Mouse (Mus musculus): Measurements from ENCODE around the gene Pdk1. TPM values are rescaled to one million over a fixed set of nuclear protein-coding genes. Genes with fewer than 3 reads are reported as not detected.
"Not testable (repeated sequence)": the region's sequence is repeated elsewhere in the genome, so short reads cannot be mapped to it uniquely, and the experiment has no call there.

The Pdk1 gene
- polyA plus RNA-seq, 1 experiment: 31.7 TPM

DNA sequence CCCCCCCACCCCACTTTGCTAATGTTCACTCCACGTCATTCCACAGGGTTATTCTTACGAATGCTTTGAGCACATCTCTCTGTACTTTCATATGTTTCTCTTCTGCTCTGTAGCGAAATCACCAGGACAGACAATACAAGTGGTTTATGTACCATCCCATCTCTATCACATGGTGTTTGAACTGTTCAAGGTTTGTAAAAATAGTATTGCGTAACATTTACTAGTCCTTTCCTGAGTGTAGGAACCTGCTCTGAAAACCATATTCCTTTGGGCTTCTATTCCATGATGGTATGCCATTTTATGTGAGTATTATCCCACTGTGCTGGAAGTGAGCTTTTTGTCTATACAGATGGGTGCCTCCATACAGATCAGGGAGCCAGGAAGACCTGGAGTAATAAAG is 14.2 kb downstream of the Pdk1 start:
- TF ChIP-seq CTCF (IDR thresholded peaks at IDR 0.05; ENCODE audit: extremely low read depth, insufficient read depth, low read length) (no peak), POLR2A (IDR thresholded peaks at IDR 0.05; ENCODE audit: extremely low read depth, insufficient read depth, low read length) (no peak)
- no peak overlapping the region for H3K4me3 ChIP-seq (ENCODE audit: insufficient read depth, low read length)
- H3K27ac ChIP-seq (ENCODE audit: insufficient read depth, low read length): no peak overlapping the region
- no peaks in the 10 kb centered on the region for H3K4me1 ChIP-seq (ENCODE audit: control insufficient read depth, insufficient read depth, low read length)

- no peak for TF ChIP-seq POLR2A (IDR thresholded peaks at IDR 0.05; ENCODE audit: extremely low read depth, insufficient read depth, low read length)
- no peak for TF ChIP-seq CTCF (IDR thresholded peaks at IDR 0.05; ENCODE audit: extremely low read depth, insufficient read depth, low read length)
Observed at GRCm38 (mm10) chr2:71888437-71888836, 15.4 kb downstream of the Pdk1 start.

DNA sequence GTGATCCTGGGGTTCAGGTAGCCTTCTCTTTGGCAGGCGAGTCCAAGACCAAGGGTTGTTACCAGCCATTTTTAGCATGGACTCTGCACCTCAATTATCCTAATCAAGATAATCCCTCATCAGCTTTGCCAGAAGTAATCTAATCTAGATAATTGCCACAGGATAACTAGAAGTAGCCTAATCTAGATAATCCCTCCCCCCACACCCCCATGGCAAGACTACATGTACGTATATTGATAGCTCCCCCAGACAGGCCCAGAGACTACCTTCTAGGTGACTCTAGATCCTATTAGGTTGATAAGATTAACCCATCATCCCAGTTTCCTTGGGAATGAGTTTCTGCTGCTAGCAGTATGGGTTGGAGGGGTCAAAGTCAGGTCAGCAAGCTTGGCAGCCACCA is 18.5 kb downstream of the Pdk1 start:
- Histone ChIP-seq H3K27ac (ENCODE audit: insufficient read depth, low read length) (no peak overlapping the region), H3K4me3 (ENCODE audit: insufficient read depth, low read length) (no peak overlapping the region), H3K4me1 (ENCODE audit: control insufficient read depth, insufficient read depth, low read length) (no peaks in the 10 kb centered on the region)
- TF ChIP-seq CTCF (IDR thresholded peaks at IDR 0.05; ENCODE audit: extremely low read depth, insufficient read depth, low read length) (no peak), POLR2A (IDR thresholded peaks at IDR 0.05; ENCODE audit: extremely low read depth, insufficient read depth, low read length) (no peak)

More at GRCm38 (mm10) chr2:71888437-71888836, 15.4 kb downstream of the Pdk1 start:
- Histone ChIP-seq H3K4me3 (ENCODE audit: insufficient read depth, low read length) (no peak overlapping the region), H3K27ac (ENCODE audit: insufficient read depth, low read length) (no peak overlapping the region), H3K4me1 (ENCODE audit: control insufficient read depth, insufficient read depth, low read length) (no peaks in the 10 kb centered on the region)

DNA sequence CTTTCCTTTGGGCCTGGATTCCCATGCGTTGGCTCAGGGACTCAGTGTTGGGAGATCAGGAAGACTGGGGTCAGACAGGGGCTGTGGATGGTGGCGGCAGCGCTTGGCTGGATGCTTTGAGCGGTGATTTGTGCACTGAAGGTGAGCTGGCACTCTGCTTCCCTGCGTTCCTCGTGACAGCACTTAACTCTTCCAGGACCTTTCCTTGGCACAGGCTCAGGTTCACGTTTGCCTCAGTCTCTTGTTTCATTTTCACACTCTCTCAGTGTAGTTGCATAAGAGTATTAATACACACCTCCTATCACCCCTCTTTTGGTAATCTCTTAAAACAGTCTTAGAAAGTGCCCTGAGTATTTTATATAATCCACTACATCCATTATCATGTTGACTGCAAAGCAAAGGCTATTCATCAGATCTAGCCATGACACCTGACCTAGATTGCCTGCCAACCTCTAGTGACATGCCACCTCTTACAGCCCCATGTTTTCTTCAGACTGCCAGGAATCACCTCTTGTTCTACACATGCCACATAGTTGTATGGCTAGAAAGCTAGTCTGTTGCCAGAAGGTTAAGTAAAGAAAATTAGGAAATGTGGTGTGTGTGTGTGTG is 19.8 kb downstream of the Pdk1 start:
- Histone ChIP-seq H3K4me3 (ENCODE audit: insufficient read depth, low read length) (no peak overlapping the region), H3K4me1 (ENCODE audit: control insufficient read depth, insufficient read depth, low read length) (no peaks in the 10 kb centered on the region), H3K27ac (ENCODE audit: insufficient read depth, low read length) (no peak overlapping the region)
- TF ChIP-seq POLR2A (IDR thresholded peaks at IDR 0.05; ENCODE audit: extremely low read depth, insufficient read depth, low read length) (no peak), CTCF (IDR thresholded peaks at IDR 0.05; ENCODE audit: extremely low read depth, insufficient read depth, low read length) (no peak)

- TF ChIP-seq POLR2A (IDR thresholded peaks at IDR 0.05; ENCODE audit: extremely low read depth, insufficient read depth, low read length): no peak
- TF ChIP-seq CTCF (IDR thresholded peaks at IDR 0.05; ENCODE audit: extremely low read depth, insufficient read depth, low read length): no peak
- H3K4me3 ChIP-seq (ENCODE audit: insufficient read depth, low read length): no peak overlapping the region
- no peaks in the 10 kb centered on the region for H3K4me1 ChIP-seq (ENCODE audit: control insufficient read depth, insufficient read depth, low read length)
- H3K27ac ChIP-seq (ENCODE audit: insufficient read depth, low read length): no peak overlapping the region
Observed at GRCm38 (mm10) chr2:71895596-71896286, 22.7 kb downstream of the Pdk1 start.

- no peaks in the 10 kb centered on the region for H3K4me1 ChIP-seq (ENCODE audit: control insufficient read depth, insufficient read depth, low read length)
- H3K4me3 ChIP-seq (ENCODE audit: insufficient read depth, low read length): no peak overlapping the region
- no peak overlapping the region for H3K27ac ChIP-seq (ENCODE audit: insufficient read depth, low read length)
- TF ChIP-seq POLR2A (IDR thresholded peaks at IDR 0.05; ENCODE audit: extremely low read depth, insufficient read depth, low read length) (no peak), CTCF (IDR thresholded peaks at IDR 0.05; ENCODE audit: extremely low read depth, insufficient read depth, low read length) (no peak)
Observed at GRCm38 (mm10) chr2:71897420-71897819, 24.4 kb downstream of the Pdk1 start.

DNA sequence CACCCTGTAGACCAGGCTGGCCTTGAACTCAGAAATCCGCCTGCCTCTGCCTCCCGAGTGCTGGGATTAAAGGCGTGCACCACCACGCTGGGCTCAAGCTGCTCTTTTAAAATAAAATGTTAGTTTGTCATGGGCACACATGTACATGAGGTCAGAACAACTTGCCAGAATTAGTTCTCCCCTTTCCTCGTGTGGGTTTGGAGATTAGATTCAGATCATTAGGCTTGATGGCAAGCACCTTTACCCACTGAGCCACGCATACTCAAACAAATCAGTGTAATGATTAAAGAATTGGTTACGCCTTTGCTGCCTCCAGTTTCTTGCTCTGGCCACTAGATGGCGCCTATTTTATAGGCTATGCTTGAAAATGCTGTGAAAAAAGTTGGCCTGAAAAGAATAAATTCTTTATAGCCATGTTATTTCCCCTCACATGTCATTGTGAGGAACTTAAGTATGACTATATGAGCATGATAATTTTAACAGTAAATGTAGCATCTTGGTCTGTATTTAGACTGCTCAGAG is 25.4 kb downstream of the Pdk1 start:
- TF ChIP-seq POLR2A (IDR thresholded peaks at IDR 0.05; ENCODE audit: extremely low read depth, insufficient read depth, low read length): no peak
- peak; percentile 68; the same call in 1 of the 2 replicates for TF ChIP-seq CTCF (IDR thresholded peaks at IDR 0.05; ENCODE audit: extremely low read depth, insufficient read depth, low read length)
- Histone ChIP-seq H3K4me3 (ENCODE audit: insufficient read depth, low read length) (no peak overlapping the region), H3K4me1 (ENCODE audit: control insufficient read depth, insufficient read depth, low read length) (no peaks in the 10 kb centered on the region), H3K27ac (ENCODE audit: insufficient read depth, low read length) (no peak overlapping the region)

DNA sequence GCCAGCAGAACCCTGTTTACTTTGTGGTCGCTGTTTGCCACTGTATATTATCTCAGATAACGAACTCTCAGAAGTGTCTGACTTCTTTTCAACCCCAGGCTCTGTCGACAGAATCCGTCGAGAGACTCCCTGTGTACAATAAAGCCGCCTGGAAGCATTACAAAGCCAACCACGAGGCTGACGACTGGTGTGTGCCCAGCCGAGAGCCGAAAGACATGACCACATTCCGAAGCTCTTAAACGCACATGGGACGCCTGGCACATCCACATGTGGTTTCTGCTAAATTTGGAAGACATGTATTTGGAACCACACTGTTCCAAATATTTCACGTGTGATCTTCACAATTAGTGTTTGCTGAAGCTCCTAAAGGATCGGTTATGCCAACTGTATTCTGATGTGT is 26.9 kb downstream of the Pdk1 start:
- TF ChIP-seq POLR2A (IDR thresholded peaks at IDR 0.05; ENCODE audit: extremely low read depth, insufficient read depth, low read length) (no peak), CTCF (IDR thresholded peaks at IDR 0.05; ENCODE audit: extremely low read depth, insufficient read depth, low read length) (no peak)
- no peak overlapping the region for H3K4me3 ChIP-seq (ENCODE audit: insufficient read depth, low read length)
- H3K27ac ChIP-seq (ENCODE audit: insufficient read depth, low read length): no peak overlapping the region
- no peaks in the 10 kb centered on the region for H3K4me1 ChIP-seq (ENCODE audit: control insufficient read depth, insufficient read depth, low read length)

GRCm38 (mm10) chr2:71905154-71905553 is 32.1 kb downstream of the Pdk1 start:
- Histone ChIP-seq H3K27ac (ENCODE audit: insufficient read depth, low read length) (no peak overlapping the region), H3K4me1 (ENCODE audit: control insufficient read depth, insufficient read depth, low read length) (no peaks in the 10 kb centered on the region), H3K4me3 (ENCODE audit: insufficient read depth, low read length) (no peak overlapping the region)
- no peak for TF ChIP-seq CTCF (IDR thresholded peaks at IDR 0.05; ENCODE audit: extremely low read depth, insufficient read depth, low read length)
- TF ChIP-seq POLR2A (IDR thresholded peaks at IDR 0.05; ENCODE audit: extremely low read depth, insufficient read depth, low read length): no peak

DNA sequence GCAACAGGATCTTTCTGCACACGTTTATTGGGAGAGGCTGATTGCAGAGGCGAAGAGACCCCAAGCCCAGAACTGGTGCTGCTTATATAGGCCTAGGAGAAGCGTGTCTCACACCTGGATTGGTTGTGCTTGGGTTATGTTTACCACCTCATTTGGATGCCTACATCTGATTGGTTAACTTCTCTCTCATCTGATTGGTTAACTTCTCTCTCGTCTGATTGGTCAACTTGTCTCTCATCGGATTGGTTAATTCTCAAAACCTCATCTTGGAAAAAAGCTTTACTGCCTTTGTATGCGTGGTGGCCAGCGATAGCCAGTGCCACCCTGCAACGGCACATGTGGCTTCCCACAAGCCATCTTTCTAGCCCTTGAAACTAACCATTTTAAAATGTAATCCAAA is 33.3 kb downstream of the Pdk1 start:
- not testable (repeated sequence) for H3K4me1 ChIP-seq (ENCODE audit: control insufficient read depth, insufficient read depth, low read length); H3K4me3 ChIP-seq (ENCODE audit: insufficient read depth, low read length); H3K27ac ChIP-seq (ENCODE audit: insufficient read depth, low read length)

Data from cortical plate, adult 2 months (tissue).